Mouse (Mus musculus) liver, embryonic 14.5 days (tissue): ENCODE results near the gene Tspyl1. TPM values are rescaled to one million over a fixed set of nuclear protein-coding genes. Genes with fewer than 3 reads are reported as not detected.

ENCODE experiments used
- ATAC-seq: fragments of 200-750 bp; cut with Nextera tagmentation; 2 replicates; pipeline ENCODE4 v1.8.0; 2017; ENCODE audit warnings: moderate number of reproducible peaks, mild to moderate bottlenecking, moderate library complexity; ENCODE audit not compliant: insufficient read depth
- DNase-seq, 3 experiments: peaks; one replicate each; pipeline ENCODE4 v3.0.0-alpha.2; 2012 to 2013; ENCODE audit warnings: low read depth in 3 of 3, low spot score in 3 of 3
- H3K27ac ChIP-seq: fragments of 300-500 bp; sonication (generic); 2 replicates; pipeline ENCODE4 v1.5.1; 2014; ENCODE audit warnings: moderate library complexity, mild to moderate bottlenecking, control low read depth, inconsistent platforms
- H3K27me3 ChIP-seq: fragments of 300-500 bp; sonication (generic); 2 replicates; pipeline ENCODE4 v1.6.1; 2014; ENCODE audit warnings: mild to moderate bottlenecking, low read length, moderate library complexity; ENCODE audit not compliant: control insufficient read depth, insufficient read depth
- H3K36me3 ChIP-seq: fragments of 300-500 bp; sonication (generic); replicated peaks from 2 replicates; pipeline ENCODE4 v1.6.1; 2014; ENCODE audit warnings: low read depth; ENCODE audit not compliant: control insufficient read depth, insufficient read depth
- H3K4me1 ChIP-seq, 2 experiments: fragments of 200-500 bp in 1 of 2; fragments of 300-500 bp in 1 of 2; sonication (generic) in 1 of 2; replicated peaks; 2 replicates each; pipeline ENCODE4 v1.6.1; 2012 to 2014; ENCODE audit warnings: antibody characterized with exemption in 1 of 2, inconsistent platforms in 1 of 2, low read length in 1 of 2; ENCODE audit not compliant: control insufficient read depth in 2 of 2, insufficient read depth in 2 of 2
- H3K4me2 ChIP-seq: fragments of 300-500 bp; sonication (generic); 2 replicates; pipeline ENCODE4 v1.6.1; 2014; ENCODE audit warnings: low read depth, mild to moderate bottlenecking, control low read depth, moderate library complexity
- H3K4me3 ChIP-seq, 2 experiments: fragments of 200-500 bp in 1 of 2; fragments of 300-500 bp in 1 of 2; sonication (generic) in 1 of 2; 2 replicates each; pipeline ENCODE4 v1.5.1; 2012 to 2014; ENCODE audit warnings: low read depth in 2 of 2, low read length in 2 of 2, mild to moderate bottlenecking in 2 of 2, control low read depth in 1 of 2, inconsistent platforms in 1 of 2, moderate library complexity in 1 of 2; ENCODE audit not compliant: insufficient read depth in 1 of 2
- H3K9ac ChIP-seq: fragments of 300-500 bp; sonication (generic); replicated peaks from 2 replicates; pipeline ENCODE4 v1.6.1; 2014; ENCODE audit warnings: mild to moderate bottlenecking, control low read depth, moderate library complexity
- H3K9me3 ChIP-seq: fragments of 300-500 bp; sonication (generic); 2 replicates; pipeline ENCODE4 v1.6.1; 2016; ENCODE audit warnings: low read length, mixed read lengths; ENCODE audit not compliant: control insufficient read depth
- CTCF ChIP-seq: IDR thresholded peaks from 2 replicates; pipeline ENCODE4 v1.5.1; 2016; ENCODE audit warnings: antibody characterized with exemption, low read depth, control low read depth
- EP300 ChIP-seq: IDR thresholded peaks from 2 replicates; pipeline ENCODE4 v1.6.1; 2016; ENCODE audit warnings: antibody characterized with exemption, low read depth
- WGBS: fragments of 180-500 bp; shearing (Covaris S2); extraction: QIAGEN DNeasy Blood & Tissue Kit; methylation state at CpG from one replicate; pipeline ENCODE4 v1.1.7; 2014; ENCODE audit not compliant: insufficient replicate concordance; 5-methylcytosine and 5-hydroxymethylcytosine counted together
- polyA plus RNA-seq, 2 experiments: library from polyadenylated mRNA; depleted of rRNA in 1 of 2; stranded (reverse) in 1 of 2; unstranded in 1 of 2; fragments of >200 nt; fragmentation: Nextera tagmentation in 1 of 2; extraction: Ambion mirVana in 1 of 2; gene quantifications; 2 replicates each; pipeline versions ENCODE4 v1.2.1 to v1.2.3; 2012 to 2014

Tspyl1 gene
- polyA plus RNA-seq, 2 experiments = 11.2 to 13.0 TPM

GRCm38 (mm10) chr10:34282420-34283238 lies 639 bp downstream of the Tspyl1 start:
- WGBS = 4% methylated on average over 47 of the region's 47 CpGs
- ATAC-seq = peak; percentile 61
- H3K9ac ChIP-seq = peak overlapping the region; percentile 99

DNA sequence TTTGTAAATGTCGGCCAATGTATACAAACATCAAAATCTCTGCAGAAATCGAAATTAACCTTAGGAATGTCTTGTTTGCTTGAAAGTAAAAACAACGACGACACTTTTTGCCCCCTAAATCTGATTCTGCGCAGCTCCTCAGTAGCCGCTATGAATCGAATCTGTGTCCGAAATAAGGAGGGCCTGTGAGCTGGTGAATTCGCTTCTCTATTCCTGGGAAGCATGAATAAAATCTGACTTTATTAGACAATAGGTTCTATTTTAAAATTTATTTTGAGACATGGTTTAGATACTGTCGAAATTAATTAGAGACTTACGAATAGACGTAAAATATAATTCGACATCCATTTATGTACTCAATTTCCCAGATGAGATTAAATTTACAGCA lies 14.9 kb downstream of the Tspyl1 start:
- no peak for TF ChIP-seq EP300
- TF ChIP-seq CTCF = no peak
- DNase-seq (no peak), ATAC-seq (no peak)
- H3K9me3 ChIP-seq = no peaks in the 10 kb centered on the region
- H3K4me3 ChIP-seq = peak overlapping the region; percentile 61 to 75
- peak overlapping the region; percentile 12; the same call in 1 of the 2 replicates for H3K9ac ChIP-seq
- 9% methylated on average over 13 of the region's 13 CpGs for WGBS
- no peaks in the 10 kb centered on the region; the same call in none of the 2 replicates for H3K27me3 ChIP-seq
- H3K27ac ChIP-seq = no peak overlapping the region
- H3K4me2 ChIP-seq = peak overlapping the region; percentile 88
- no peaks in the 10 kb centered on the region for H3K36me3 ChIP-seq
- H3K4me1 ChIP-seq = 0 out of 4 replicates have a peak, but pooled peaks cover 0 to 4% of the 10 kb centered on the region in 2 experiments

More at GRCm38 (mm10) chr10:34282420-34283238, 639 bp downstream of the Tspyl1 start:
- TF ChIP-seq CTCF (no peak), EP300 (no peak)
- no peaks in the 10 kb centered on the region for H3K9me3 ChIP-seq
- H3K4me1 ChIP-seq = peaks cover 10 to 11% of the 10 kb centered on the region in 2 experiments
- peak overlapping the region; percentile 83 for H3K4me2 ChIP-seq
- peak overlapping the region; percentile 73 for H3K27ac ChIP-seq
- H3K27me3 ChIP-seq = no peaks in the 10 kb centered on the region
- H3K36me3 ChIP-seq = no peaks in the 10 kb centered on the region
- peak in 1 of 3 experiments; percentile 30 for DNase-seq
- H3K4me3 ChIP-seq = peak overlapping the region; percentile 79 to 97

- TF ChIP-seq EP300 (no peak), CTCF (no peak)
- Histone ChIP-seq H3K27ac (no peak within 1 kb of the TSS), H3K4me2 (peak within 1 kb of the TSS; percentile 88), H3K9me3 (no peaks in the 10 kb centered on the region), H3K9ac (peak within 1 kb of the TSS; percentile 25), H3K4me1 (0 out of 4 replicates have a peak, but pooled peaks cover 0 to 4% of the 10 kb centered on the region in 2 experiments), H3K27me3 (no peaks in the 10 kb centered on the region; the same call in none of the 2 replicates), H3K4me3 (peak within 1 kb of the TSS; percentile 61 to 75), H3K36me3 (no peaks in the 10 kb centered on the region)
- peak; percentile 91 for ATAC-seq
- WGBS = under 1% methylated on average over 38 of the region's 38 CpGs
- DNase-seq = peak; percentile 76 to 79 (median 77)
These were observed 15.4 kb downstream of the Tspyl1 start, which contains the start of gene Tspyl4 for GRCm38 (mm10) chr10:34297299-34297979. TSS of gene Tspyl4 (plus strand) at chr10:34297442.

GRCm38 (mm10) chr10:34297980-34298753 lies 16.2 kb downstream of the Tspyl1 start:
- 43% methylated on average over 25 of the region's 25 CpGs for WGBS
- no peak overlapping the region for H3K27ac ChIP-seq

More at GRCm38 (mm10) chr10:34297980-34298753, 16.2 kb downstream of the Tspyl1 start:
- Histone ChIP-seq H3K9me3 (no peaks in the 10 kb centered on the region), H3K27me3 (no peaks in the 10 kb centered on the region; the same call in none of the 2 replicates), H3K9ac (no peak overlapping the region), H3K4me1 (0 out of 4 replicates have a peak, but pooled peaks cover 0 to 4% of the 10 kb centered on the region in 2 experiments), H3K4me2 (peak overlapping the region; percentile 88), H3K4me3 (peak overlapping the region; percentile 61 to 75), H3K36me3 (no peaks in the 10 kb centered on the region)
- no peak for DNase-seq
- ATAC-seq = no peak
- TF ChIP-seq CTCF (no peak), EP300 (no peak)
